Mouse (Mus musculus) lung, embryonic 15.5 days (tissue): ENCODE data around the gene Ccdc171. TPM values are rescaled to one million over a fixed set of nuclear protein-coding genes. Genes with fewer than 3 reads are reported as not detected.
A peak's percentile ranks its signal among the peaks of the same experiment; 100 is the strongest.
"Not testable (repeated sequence)": the region's sequence is repeated elsewhere in the genome, so short reads cannot be mapped to it uniquely, and the experiment has no call there.

Source experiments
- ATAC-seq: fragments of 200-750 bp; cut with Nextera tagmentation; 2 replicates; pipeline ENCODE4 v1.8.0; 2017; ENCODE audit warnings: moderate number of reproducible peaks, borderline replicate concordance; ENCODE audit not compliant: low FRiP score, low TSS enrichment; ENCODE audit errors: extremely low read depth
- H3K27ac ChIP-seq: fragments of 300-500 bp; sonication (generic); 2 replicates; pipeline ENCODE4 v1.5.1; 2015; ENCODE audit warnings: moderate library complexity, mild to moderate bottlenecking, inconsistent platforms
- H3K27me3 ChIP-seq: fragments of 300-500 bp; sonication (generic); 2 replicates; pipeline ENCODE4 v1.6.1; 2015; ENCODE audit warnings: inconsistent platforms
- H3K36me3 ChIP-seq: fragments of 300-500 bp; sonication (generic); 2 replicates; pipeline ENCODE4 v1.6.1; 2015; ENCODE audit warnings: inconsistent platforms
- H3K4me1 ChIP-seq: fragments of 300-500 bp; sonication (generic); 2 replicates; pipeline ENCODE4 v1.6.1; 2015; ENCODE audit warnings: inconsistent platforms
- H3K4me2 ChIP-seq: fragments of 300-500 bp; sonication (generic); 2 replicates; pipeline ENCODE4 v1.6.1; 2015; ENCODE audit warnings: inconsistent platforms, mild to moderate bottlenecking, moderate library complexity
- H3K4me3 ChIP-seq: fragments of 300-500 bp; sonication (generic); 2 replicates; pipeline ENCODE4 v1.5.1; 2015; ENCODE audit warnings: mild to moderate bottlenecking, inconsistent platforms
- H3K9ac ChIP-seq: fragments of 300-500 bp; sonication (generic); 2 replicates; pipeline ENCODE4 v1.6.1; 2015; ENCODE audit warnings: inconsistent platforms
- H3K9me3 ChIP-seq: fragments of 300-500 bp; sonication (generic); 2 replicates; pipeline ENCODE4 v1.6.1; 2016; ENCODE audit warnings: inconsistent platforms
- WGBS: fragments of 180-500 bp; shearing (Covaris S2); methylation state at CpG from one replicate; pipeline ENCODE4 v1.1.7; 2015; 5-methylcytosine and 5-hydroxymethylcytosine counted together
- polyA plus RNA-seq: library from polyadenylated mRNA; unstranded; fragments of >200 nt; fragmentation: Nextera tagmentation; extraction: Ambion mirVana; gene quantifications from 2 replicates; pipeline ENCODE4 v1.2.1, GENCODE M21; 2015

Ccdc171 gene
- polyA plus RNA-seq, 1 experiment from 2014 or later: 3.0 TPM

DNA sequence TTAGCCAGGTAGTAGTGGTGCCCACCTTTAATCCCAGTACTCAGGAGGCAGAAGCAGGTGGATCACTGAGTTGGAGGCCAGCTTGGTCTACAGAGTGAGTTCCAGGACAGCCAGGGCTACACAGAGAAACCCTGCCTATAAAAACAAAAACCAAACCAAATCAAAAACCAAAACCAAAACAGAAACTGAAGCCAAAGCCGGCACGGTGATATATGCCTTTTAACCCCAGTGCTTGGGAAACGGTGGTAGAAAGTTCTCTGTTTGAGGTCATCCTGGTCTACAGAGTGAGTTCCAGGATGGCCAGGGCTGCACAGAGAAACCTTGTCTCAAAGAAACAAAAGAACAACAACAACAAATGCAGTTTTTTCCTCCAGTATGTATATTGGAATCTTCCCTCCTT lies 13.1 kb upstream of the Ccdc171 start:
- H3K4me3 ChIP-seq: no peak overlapping the region
- H3K27me3 ChIP-seq: no peaks in the 10 kb centered on the region
- no peak overlapping the region for H3K9ac ChIP-seq
- H3K27ac ChIP-seq: no peak overlapping the region
- H3K4me1 ChIP-seq: no peaks in the 10 kb centered on the region
- H3K9me3 ChIP-seq: no peaks in the 10 kb centered on the region
- no peak overlapping the region for H3K4me2 ChIP-seq
- 79% methylated on average over 3 of the region's 3 CpGs for WGBS
- H3K36me3 ChIP-seq: no peaks in the 10 kb centered on the region
- no peak for ATAC-seq

DNA sequence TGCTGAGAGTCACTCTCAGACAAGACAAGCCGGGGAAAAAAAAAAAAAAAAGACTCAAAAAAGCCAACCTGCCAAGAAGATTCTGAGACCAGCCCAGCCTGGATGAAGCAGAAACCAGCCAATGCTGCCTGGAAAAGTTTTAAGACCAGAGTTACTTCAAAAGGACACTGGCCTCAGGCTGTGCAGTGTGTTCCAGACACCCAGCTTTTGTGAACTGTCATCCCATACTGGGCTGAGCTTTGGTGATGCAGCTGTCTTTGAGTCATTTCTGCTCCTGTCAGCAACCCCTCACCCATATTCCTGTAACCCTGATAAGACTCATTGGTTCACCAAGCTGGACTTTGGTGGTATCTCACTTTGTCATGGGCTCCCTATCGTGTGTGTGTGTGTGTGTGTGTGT lies 12.7 kb upstream of the Ccdc171 start:
- Histone ChIP-seq H3K27ac (no peak overlapping the region), H3K4me1 (no peaks in the 10 kb centered on the region), H3K36me3 (no peaks in the 10 kb centered on the region), H3K4me2 (no peak overlapping the region), H3K9me3 (no peaks in the 10 kb centered on the region), H3K4me3 (no peak overlapping the region), H3K27me3 (no peaks in the 10 kb centered on the region), H3K9ac (no peak overlapping the region)
- no peak for ATAC-seq
- WGBS: 41% methylated on average over 2 of the region's 2 CpGs

DNA sequence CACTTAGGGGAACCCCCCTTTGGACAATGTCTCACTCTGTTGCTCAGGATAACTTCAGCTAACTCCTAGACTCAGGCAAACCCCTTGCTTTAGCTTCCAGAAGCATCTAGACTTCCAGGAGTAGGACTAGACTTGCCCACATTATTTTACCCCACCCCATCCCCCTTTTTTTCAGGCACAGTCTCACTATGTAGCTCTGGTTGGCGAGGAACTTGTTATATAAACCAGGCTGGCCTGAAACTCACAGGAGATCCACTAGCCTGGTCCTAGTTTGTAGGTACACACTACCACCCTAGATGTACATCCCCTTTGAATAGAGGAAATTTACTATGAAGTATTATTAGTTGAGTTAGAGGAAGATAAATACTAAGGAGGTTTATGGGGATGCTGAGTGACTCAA lies 11.2 kb upstream of the Ccdc171 start:
- Histone ChIP-seq H3K4me3 (no peak overlapping the region), H3K4me1 (no peaks in the 10 kb centered on the region), H3K4me2 (no peak overlapping the region), H3K27ac (no peak overlapping the region), H3K9ac (no peak overlapping the region), H3K9me3 (no peaks in the 10 kb centered on the region), H3K36me3 (no peaks in the 10 kb centered on the region), H3K27me3 (no peaks in the 10 kb centered on the region)
- ATAC-seq: no peak
- 76% methylated on average over 1 of the region's 1 CpGs for WGBS

DNA sequence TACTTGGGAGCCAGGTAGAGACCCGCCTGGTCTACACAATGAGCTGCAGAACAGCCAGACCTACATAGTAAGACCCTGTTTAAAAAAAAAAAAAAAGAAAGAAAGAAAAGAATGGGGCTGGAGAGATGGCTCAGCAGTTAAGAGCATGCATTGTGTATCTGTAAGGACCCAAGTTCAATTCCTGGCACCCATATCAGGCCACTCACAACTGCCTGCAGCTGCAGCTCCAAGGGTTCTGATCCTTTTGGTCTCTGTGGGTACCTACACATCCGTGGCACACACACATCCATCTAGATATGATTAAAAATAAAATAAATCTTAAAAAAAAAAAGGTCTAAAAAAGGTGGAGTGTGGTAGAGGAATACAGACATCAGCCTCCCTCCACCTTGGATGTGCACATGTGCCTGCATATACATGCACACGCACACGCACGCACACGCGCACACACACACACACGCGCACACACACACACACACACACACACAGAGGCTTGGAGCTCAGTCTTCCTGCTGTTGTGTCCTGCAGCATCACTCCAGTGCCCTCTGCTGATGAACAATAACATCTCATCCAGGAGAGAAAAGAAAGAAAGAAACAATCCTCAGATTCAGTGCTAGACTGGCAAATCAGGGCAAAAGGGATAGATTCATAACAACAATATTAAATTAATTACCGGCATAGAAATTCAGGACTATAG lies 10.2 kb upstream of the Ccdc171 start:
- H3K36me3 ChIP-seq: no peaks in the 10 kb centered on the region
- ATAC-seq: no peak
- no peak overlapping the region for H3K4me2 ChIP-seq
- H3K4me1 ChIP-seq: no peaks in the 10 kb centered on the region
- H3K9me3 ChIP-seq: no peaks in the 10 kb centered on the region
- 86% methylated on average over 10 of the region's 10 CpGs for WGBS
- H3K27me3 ChIP-seq: no peaks in the 10 kb centered on the region
- no peak overlapping the region for H3K4me3 ChIP-seq
- H3K9ac ChIP-seq: no peak overlapping the region
- H3K27ac ChIP-seq: no peak overlapping the region

DNA sequence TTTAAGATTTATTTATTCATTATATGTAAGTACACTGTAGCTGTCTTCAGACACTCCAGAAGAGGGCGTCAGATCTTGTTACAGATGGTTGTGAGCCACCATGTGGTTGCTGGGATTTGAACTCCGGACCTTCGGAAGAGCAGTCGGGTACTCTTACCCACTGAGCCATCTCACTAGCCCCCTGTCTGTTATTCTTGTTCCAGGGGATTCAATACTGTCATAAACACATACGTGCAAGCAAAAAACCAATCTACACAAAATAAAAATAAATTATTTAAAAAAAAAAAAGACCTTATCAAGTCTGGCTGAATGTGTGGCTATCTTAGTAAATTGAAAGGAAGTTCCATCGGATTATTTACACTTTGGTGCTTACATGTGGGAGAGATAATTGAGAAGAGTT lies 9.2 kb upstream of the Ccdc171 start:
- not testable (repeated sequence) for H3K4me3 ChIP-seq, H3K9me3 ChIP-seq, H3K4me2 ChIP-seq, H3K27ac ChIP-seq, ATAC-seq, H3K4me1 ChIP-seq, H3K9ac ChIP-seq, H3K27me3 ChIP-seq, H3K36me3 ChIP-seq
- 88% methylated on average over 5 of the region's 6 CpGs for WGBS

DNA sequence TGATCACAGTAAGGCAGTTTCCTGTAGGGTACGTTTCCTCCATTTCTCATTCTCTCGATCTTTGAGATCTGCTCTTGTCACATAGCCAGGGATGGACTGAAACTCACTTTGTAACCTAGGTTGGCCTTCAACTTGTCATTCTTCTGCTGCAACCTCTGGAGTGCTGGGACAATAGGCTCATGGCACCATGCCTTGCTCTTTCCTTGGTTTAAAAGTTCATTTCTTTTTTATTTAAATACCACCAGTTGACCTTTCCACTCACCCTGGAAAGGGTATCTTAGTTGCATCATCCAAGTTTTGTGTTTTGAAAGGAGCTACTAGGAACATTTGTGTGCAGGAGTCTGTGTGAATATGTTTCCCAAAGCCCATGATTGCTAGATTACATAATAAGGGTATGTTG lies 6.2 kb upstream of the Ccdc171 start:
- Histone ChIP-seq H3K4me2 (no peak overlapping the region), H3K9ac (no peak overlapping the region), H3K27ac (no peak overlapping the region), H3K9me3 (no peaks in the 10 kb centered on the region), H3K27me3 (no peaks in the 10 kb centered on the region), H3K4me3 (no peak overlapping the region), H3K4me1 (no peaks in the 10 kb centered on the region), H3K36me3 (no peaks in the 10 kb centered on the region)
- ATAC-seq: no peak
- WGBS: 63% methylated on average over 2 of the region's 2 CpGs

DNA sequence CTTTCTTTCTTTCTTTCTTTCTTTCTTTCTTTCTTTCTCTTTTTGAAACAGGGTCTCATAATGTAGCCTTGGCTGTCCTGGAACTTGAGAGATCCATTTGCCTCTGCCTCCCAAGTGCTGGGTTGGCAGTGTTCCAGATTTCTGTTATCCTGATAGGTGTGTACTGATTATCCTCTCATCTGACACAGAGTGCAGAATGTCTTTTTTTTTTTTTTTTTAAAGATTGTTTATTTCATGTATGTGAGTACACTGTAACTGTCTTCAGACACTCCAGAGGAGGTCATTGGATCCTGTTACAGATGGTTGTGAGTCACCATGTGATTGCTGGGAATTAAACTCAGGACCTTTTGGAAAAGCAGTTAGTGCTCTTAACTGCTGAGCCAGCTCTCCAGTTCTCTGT lies 5.5 kb upstream of the Ccdc171 start:
- peaks cover 3% of the 10 kb centered on the region for H3K4me1 ChIP-seq
- ATAC-seq: no peak
- H3K4me2 ChIP-seq: no peak overlapping the region

DNA sequence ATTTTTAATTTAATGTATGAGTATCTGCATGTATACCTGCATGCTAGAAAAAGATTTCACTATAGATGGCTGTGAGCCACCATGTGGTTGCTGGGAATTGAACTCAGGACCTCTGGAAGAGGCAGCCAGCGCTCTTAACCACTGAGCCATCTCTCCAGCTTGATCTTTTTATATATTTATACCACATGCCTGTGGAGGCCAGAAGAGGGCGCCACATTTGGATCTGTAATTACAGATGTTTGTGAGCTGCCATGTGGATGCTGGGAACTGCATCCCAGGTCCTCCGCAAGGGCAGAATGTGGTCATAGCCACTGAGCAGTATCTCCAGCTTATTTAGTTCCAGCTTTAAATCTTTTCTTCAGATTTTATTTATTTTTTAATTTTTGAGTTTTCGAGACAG lies 5.0 kb upstream of the Ccdc171 start:
- no peak overlapping the region for H3K4me2 ChIP-seq
- peaks cover 3% of the 10 kb centered on the region for H3K4me1 ChIP-seq
- no peak overlapping the region for H3K27ac ChIP-seq
- no peaks in the 10 kb centered on the region for H3K9me3 ChIP-seq
- no peak overlapping the region for H3K9ac ChIP-seq
- ATAC-seq: no peak
- no peak overlapping the region for H3K4me3 ChIP-seq
- no peaks in the 10 kb centered on the region for H3K27me3 ChIP-seq
- 76% methylated on average over 4 of the region's 4 CpGs for WGBS
- H3K36me3 ChIP-seq: no peaks in the 10 kb centered on the region

More for the DNA sequence above, 5.5 kb upstream of the Ccdc171 start:
- Histone ChIP-seq H3K9me3 (no peaks in the 10 kb centered on the region), H3K9ac (no peak overlapping the region), H3K36me3 (no peaks in the 10 kb centered on the region), H3K27me3 (no peaks in the 10 kb centered on the region), H3K27ac (no peak overlapping the region), H3K4me3 (no peak overlapping the region)

DNA sequence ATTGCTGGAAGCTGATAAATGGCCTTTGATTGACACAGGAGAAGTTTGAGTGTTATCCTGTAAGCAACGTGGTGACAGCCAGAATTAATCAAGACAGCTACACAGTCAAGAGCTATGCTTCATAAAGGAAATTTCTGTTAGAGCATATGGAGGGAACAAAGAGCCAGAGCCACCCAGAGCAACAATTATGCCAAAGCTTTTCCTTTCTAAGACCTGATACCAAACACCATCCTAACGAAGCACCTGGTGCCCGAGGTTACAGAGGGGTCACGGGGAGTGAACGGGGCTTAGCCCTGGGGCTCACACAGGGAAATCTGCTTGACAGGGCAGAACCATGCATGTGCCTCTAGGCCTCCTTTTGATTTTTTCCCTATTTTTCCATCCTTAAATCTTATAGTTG lies 3.3 kb upstream of the Ccdc171 start:
- no peaks in the 10 kb centered on the region for H3K36me3 ChIP-seq
- H3K9me3 ChIP-seq: no peaks in the 10 kb centered on the region
- no peak overlapping the region for H3K4me3 ChIP-seq
- no peak for ATAC-seq
- H3K4me1 ChIP-seq: peaks cover 13% of the 10 kb centered on the region
- no peak overlapping the region for H3K4me2 ChIP-seq
- no peaks in the 10 kb centered on the region for H3K27me3 ChIP-seq
- 39% methylated on average over 5 of the region's 5 CpGs for WGBS
- no peak overlapping the region for H3K9ac ChIP-seq
- no peak overlapping the region for H3K27ac ChIP-seq

DNA sequence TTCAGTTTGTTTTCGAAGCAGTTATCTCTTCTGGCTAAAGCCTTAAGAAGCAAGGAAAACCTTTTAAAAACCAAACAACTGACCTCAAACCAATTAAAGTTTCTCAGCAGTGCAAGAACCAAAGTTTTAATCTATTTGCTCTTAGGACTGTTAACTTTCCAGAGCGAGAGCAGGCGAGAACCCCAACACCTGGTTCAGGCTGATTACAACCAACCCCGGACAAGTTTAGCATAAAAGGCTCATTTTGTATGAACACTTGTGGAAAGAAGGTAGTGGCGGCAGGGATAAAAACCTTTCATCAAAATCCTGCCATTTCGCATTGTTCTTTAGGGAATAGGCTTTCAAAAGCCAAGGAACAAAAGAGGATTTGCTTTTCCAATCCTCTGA lies 896 bp upstream of the Ccdc171 start:
- no peak for ATAC-seq
- H3K9ac ChIP-seq: peak overlapping the region; percentile 65
- no peaks in the 10 kb centered on the region for H3K36me3 ChIP-seq
- no peaks in the 10 kb centered on the region for H3K9me3 ChIP-seq
- no peaks in the 10 kb centered on the region for H3K27me3 ChIP-seq
- peak overlapping the region; percentile 88; the same call in 1 of the 2 replicates for H3K27ac ChIP-seq
- peaks cover 13% of the 10 kb centered on the region for H3K4me1 ChIP-seq
- H3K4me2 ChIP-seq: peak overlapping the region; percentile 84
- peak overlapping the region; percentile 71 for H3K4me3 ChIP-seq
- WGBS: 14% methylated on average over 6 of the region's 6 CpGs

DNA sequence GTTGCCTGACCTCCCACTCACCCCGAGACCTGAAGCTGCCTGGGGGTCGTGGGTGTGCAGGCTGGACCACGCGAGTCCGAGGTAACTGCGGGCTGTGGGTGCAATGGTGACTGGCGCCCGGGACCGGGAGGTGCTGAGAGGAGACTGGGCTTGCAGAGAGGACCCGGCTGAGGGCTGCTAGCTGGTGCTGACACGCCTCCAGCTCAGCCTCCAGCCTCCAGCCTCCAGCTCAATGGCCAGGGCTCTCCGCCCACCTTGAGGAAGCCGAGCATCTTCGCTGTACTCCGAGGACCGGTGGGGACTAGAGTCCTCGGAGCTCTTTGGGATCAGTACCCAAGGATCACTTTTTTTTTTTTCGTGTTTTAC lies 328 bp downstream of the Ccdc171 start:
- peak overlapping the region; percentile 76 for H3K27ac ChIP-seq
- peak overlapping the region; percentile 71 for H3K4me3 ChIP-seq
- no peaks in the 10 kb centered on the region for H3K36me3 ChIP-seq
- WGBS: 1% methylated on average over 18 of the region's 18 CpGs
- H3K9me3 ChIP-seq: no peaks in the 10 kb centered on the region
- H3K27me3 ChIP-seq: no peaks in the 10 kb centered on the region
- H3K4me2 ChIP-seq: peak overlapping the region; percentile 84
- peak; percentile 74 for ATAC-seq
- peak overlapping the region; percentile 52 for H3K9ac ChIP-seq
- peaks cover 13% of the 10 kb centered on the region for H3K4me1 ChIP-seq

DNA sequence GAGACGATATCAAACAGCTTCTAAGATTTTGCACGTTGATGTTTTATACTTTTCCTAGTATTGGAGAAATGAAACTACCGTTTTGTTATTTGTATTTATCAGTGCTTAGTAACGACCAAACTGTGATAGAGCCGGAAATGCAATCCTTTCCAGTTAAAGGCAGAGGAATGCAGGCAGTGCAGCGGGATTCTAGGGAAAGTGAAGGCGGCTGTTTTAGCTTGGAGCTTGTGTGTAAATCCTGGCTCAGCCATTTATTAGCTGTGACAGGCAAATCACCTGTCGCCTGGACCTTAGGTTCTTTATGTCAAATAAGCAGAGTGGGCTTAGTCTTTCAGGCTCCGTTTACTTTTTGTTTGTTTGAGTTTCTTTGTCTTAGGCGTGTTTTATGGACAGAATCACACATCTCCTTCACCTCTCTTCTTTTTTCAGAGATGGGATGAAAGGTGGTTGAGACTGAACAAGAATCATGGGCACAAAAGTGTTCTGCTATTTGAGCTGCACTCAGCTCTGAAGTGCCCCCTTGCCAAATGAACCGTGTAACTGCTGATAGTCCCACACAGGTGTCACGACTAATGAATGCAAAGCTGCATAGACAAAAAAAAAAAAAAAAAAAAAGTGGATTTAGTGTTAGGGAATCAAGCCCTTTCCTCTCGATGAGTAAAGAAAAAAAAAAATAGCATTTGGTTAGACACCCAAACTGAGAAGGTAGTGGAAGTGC lies 1.1 kb downstream of the Ccdc171 start:
- Histone ChIP-seq H3K9ac (no peak overlapping the region), H3K4me1 (peaks cover 13% of the 10 kb centered on the region), H3K4me2 (peak overlapping the region; percentile 84), H3K4me3 (peak overlapping the region; percentile 71), H3K27me3 (no peaks in the 10 kb centered on the region), H3K9me3 (no peaks in the 10 kb centered on the region), H3K36me3 (no peaks in the 10 kb centered on the region), H3K27ac (peak overlapping the region; percentile 50; the same call in 1 of the 2 replicates)
- WGBS: 6% methylated on average over 13 of the region's 13 CpGs
- no peak for ATAC-seq
